Mouse (Mus musculus) spleen, postnatal 4 days (tissue): ENCODE results near the gene Cbl.

Experiments used
- DNase-seq, 2 experiments: peaks; one replicate each; pipeline ENCODE4 v3.0.0; 2022; ENCODE audit warnings: low spot score in 2 of 2

Gene Cbl

GRCm38 (mm10) chr9:44106182-44106581 is 127.7 kb downstream of the Cbl start:
- no peak for DNase-seq

GRCm38 (mm10) chr9:44105781-44106180 is 128.1 kb downstream of the Cbl start:
- DNase-seq, result no peak

DNA sequence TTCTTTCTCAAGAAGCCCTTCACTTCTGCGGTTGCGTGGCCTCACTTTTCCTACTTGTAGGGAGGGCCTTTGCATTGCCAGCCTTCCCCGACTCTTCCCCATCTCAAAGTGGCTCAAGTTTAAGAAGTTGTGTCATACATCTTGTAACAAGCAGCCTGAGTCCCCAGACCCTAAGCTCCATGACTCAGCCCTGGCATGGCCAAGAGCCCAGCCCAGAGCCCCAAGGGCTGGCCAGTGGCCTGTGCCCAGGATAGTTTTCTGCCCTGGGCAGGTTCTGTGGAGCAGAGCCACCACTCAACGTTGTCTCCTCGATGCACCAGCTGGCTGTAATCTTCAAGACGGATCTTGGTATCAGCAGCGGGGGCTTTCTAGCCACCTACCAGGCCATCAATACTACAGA is 129.0 kb downstream of the Cbl start:
- DNase-seq, result no peak

- no peak for DNase-seq
These were observed 132.4 kb downstream of the Cbl start, which contains the start of gene Mfrp for GRCm38 (mm10) chr9:44101490-44101889. TSS of gene Mfrp (plus strand) at chr9:44101729.

DNA sequence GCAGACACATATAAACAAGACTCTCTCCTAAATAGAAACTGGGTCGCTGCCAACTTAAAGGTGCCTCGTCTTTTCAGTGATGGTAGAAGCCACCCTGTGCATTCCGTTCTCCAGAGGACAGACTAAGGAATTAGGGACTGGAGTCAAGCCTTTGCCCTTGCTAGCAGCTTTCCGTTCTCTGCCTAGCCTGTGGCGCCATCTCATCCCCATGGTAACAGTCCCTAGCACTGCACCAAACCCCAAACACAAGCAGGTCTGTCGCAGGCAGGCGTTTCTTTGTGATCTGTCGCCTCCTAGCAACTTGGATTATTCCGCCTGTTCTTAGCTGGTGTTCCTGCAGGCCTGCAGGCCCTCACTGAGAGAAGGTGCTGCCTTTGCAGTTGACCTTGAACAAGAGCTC is 137.3 kb downstream of the Cbl start:
- no peak for DNase-seq

GRCm38 (mm10) chr9:44095781-44096180 is 138.1 kb downstream of the Cbl start:
- DNase-seq, result no peak

DNA sequence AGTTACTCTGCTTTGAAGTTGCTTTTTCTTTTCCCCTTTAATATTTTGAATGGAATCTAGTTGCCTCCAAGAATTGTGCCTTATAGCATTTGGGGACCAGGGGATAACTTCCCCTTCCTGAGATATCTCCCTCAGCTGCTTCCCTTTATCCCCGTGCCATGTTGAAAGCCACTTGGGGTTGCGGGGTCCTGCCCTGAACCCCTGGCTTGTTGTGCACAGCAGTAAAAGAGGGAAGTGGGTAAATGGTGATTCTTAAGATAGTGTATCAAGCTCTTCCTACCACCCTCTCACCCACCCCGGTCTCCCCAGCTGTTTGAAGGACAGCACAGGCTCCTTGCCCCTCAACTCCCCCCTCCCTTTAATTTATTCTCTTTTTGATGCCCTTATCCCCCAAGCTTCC is 139.1 kb downstream of the Cbl start:
- no peak for DNase-seq

DNA sequence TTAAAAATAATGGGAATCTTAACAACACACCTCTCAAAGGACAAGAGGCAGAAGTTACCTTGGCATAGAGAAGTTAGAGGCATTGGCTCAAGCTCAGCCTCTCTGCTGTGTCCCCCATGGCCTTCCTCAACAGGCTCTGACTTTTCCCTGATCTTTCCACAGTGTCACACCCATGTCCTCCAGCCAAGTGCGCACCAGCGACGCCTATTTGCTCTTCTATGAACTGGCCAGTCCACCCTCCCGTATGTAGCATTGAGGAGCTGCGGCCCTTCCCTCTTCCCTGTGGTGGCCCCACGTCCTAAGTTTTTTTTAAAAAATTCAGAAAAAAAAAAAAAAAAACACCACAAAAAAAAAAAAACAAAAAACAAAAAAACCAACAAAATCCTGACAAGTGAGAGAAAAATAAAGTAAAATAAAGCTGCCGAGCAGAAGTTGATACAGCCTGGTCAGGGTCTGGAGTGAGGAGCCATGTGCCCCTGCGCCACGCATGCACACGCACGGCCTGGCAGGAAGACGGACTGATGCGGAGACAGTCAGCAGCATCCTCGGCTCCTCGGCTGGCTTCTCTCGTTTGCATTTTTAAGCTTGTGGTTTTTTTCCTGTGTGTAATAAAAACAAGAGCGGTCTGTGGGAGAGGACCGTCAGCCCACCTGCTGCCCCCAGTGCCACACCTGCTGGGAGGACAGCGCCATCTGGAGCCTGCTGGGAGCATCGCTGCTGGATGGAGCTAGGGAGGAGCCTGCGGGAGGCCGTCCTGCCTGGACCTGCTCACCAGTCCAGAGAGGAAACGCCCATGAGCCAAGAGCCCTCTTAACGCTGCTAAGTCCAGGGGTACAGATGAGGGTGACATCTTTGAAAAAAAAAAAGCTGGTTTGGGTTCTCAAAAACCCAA is 140.0 kb downstream of the Cbl start:
- DNase-seq, result peak; percentile 73 to 89
